Mouse (Mus musculus) lung, adult 2 months (tissue): Measurements from ENCODE around the gene Ppp2r5c.

ENCODE experiments used
- CTCF ChIP-seq: fragments of 200-500 bp; IDR thresholded peaks from 2 replicates; pipeline ENCODE4 v1.5.1; 2011; ENCODE audit warnings: mild to moderate bottlenecking, low read length, control low read depth; ENCODE audit not compliant: insufficient read depth
- POLR2A ChIP-seq: fragments of 200-500 bp; IDR thresholded peaks from 2 replicates; pipeline ENCODE4 v1.6.1; 2011; ENCODE audit warnings: low read depth, mild to moderate bottlenecking, control low read depth, low read length, borderline replicate concordance; ENCODE audit errors: extremely low read depth

DNA sequence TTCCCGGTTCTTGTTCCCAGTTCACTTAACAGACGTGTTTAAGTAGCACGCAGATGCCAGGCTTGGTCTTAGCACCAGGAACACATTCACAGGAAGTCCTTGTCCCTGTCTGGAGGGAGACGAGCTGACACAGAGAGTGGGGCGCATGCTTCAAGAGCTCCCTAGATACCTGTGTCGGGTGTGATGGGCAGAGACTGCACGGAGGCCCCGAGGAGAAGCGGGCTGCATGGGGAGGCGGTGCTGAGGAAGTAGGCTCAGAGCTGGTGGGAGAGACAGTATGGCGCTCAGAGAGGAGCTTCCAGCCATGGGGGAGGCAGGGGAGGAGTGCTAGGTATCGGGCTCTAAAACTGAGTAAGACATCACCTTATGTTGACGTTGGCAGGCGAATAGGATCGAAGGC lies 103.4 kb downstream of the Ppp2r5c start:
- TF ChIP-seq POLR2A (no peak), CTCF (no peak)
